Mouse (Mus musculus) kidney, postnatal 0 days (tissue): ENCODE data around the gene Amz1. TPM values are rescaled to one million over a fixed set of nuclear protein-coding genes. Genes with fewer than 3 reads are reported as not detected.

Experiments
- ATAC-seq: fragments of 200-750 bp; cut with Nextera tagmentation; replicated peaks from 2 replicates; pipeline ENCODE4 v1.8.0; 2017; ENCODE audit warnings: low read depth, moderate number of reproducible peaks, moderate TSS enrichment, moderate library complexity; ENCODE audit not compliant: low FRiP score
- DNase-seq: peaks from one replicate; pipeline ENCODE4 v3.0.0-alpha.2; 2016; ENCODE audit warnings: low spot score
- H3K27ac ChIP-seq: fragments of 300-500 bp; sonication (generic); 2 replicates; pipeline ENCODE4 v1.5.1; 2014; ENCODE audit warnings: mild to moderate bottlenecking
- H3K27me3 ChIP-seq: fragments of 300-500 bp; sonication (generic); 2 replicates; pipeline ENCODE4 v1.6.1; 2014; ENCODE audit warnings: low read length, mixed read lengths; ENCODE audit not compliant: insufficient read depth
- H3K36me3 ChIP-seq: fragments of 300-500 bp; sonication (generic); 2 replicates; pipeline ENCODE4 v1.6.1; 2014; ENCODE audit warnings: low read length, mixed read lengths; ENCODE audit not compliant: insufficient read depth
- H3K4me1 ChIP-seq: fragments of 300-500 bp; sonication (generic); replicated peaks from 2 replicates; pipeline ENCODE4 v1.6.1; 2014; ENCODE audit warnings: antibody characterized with exemption, low read length, mixed read lengths; ENCODE audit not compliant: insufficient read depth
- H3K4me2 ChIP-seq: fragments of 300-500 bp; sonication (generic); 2 replicates; pipeline ENCODE4 v1.6.1; 2014; ENCODE audit warnings: mild to moderate bottlenecking, low read length, moderate library complexity, mixed read lengths
- H3K4me3 ChIP-seq: fragments of 300-500 bp; sonication (generic); replicated peaks from 2 replicates; pipeline ENCODE4 v1.5.1; 2014; ENCODE audit warnings: low read depth, low read length
- H3K9ac ChIP-seq: fragments of 300-500 bp; sonication (generic); 2 replicates; pipeline ENCODE4 v1.6.1; 2014; ENCODE audit warnings: low read depth, low read length
- H3K9me3 ChIP-seq: fragments of 300-500 bp; sonication (generic); replicated peaks from 2 replicates; pipeline ENCODE4 v1.6.1; 2016; ENCODE audit warnings: low read length, inconsistent platforms, mixed read lengths
- CTCF ChIP-seq: IDR thresholded peaks from 2 replicates; pipeline ENCODE4 v1.5.1; 2016; ENCODE audit warnings: antibody characterized with exemption, low read depth, mild to moderate bottlenecking, moderate library complexity
- WGBS: fragments of 180-500 bp; shearing (Covaris S2); extraction: QIAGEN DNeasy Blood & Tissue Kit; methylation state at CpG from one replicate; pipeline ENCODE4 v1.1.7; 2014; 5-methylcytosine and 5-hydroxymethylcytosine counted together
- polyA plus RNA-seq: library from polyadenylated mRNA; unstranded; fragments of >200 nt; fragmentation: Nextera tagmentation; extraction: Ambion mirVana; gene quantifications from 2 replicates; pipeline ENCODE4 v1.2.1, GENCODE M21; 2015

Gene Amz1
- polyA plus RNA-seq, 1 experiment from 2014 or later, result 1.8 TPM

DNA sequence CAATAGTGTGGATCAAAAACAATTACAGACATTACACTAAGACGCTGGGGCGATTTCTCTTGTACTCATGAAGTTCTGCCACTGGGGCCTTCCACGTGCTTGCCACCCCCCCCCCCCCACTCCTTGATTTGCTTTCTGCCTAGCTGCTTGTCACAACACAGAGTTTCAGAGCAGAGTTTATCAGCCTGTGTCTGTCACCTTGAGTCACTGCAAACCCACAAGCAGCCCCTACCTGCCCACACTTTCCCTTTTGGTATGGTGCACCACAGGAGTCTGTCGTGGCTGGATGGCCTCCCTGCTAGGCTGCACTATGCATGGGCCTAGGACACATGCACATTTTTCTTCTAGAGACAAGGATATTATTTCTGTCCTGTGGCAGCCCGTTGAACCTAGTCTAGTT, 74.8 kb downstream of the Amz1 start:
- ATAC-seq, result no peak
- Histone ChIP-seq H3K27ac (no peak overlapping the region), H3K4me1 (peaks cover 7% of the 10 kb centered on the region; the same call in 1 of the 2 replicates)

DNA sequence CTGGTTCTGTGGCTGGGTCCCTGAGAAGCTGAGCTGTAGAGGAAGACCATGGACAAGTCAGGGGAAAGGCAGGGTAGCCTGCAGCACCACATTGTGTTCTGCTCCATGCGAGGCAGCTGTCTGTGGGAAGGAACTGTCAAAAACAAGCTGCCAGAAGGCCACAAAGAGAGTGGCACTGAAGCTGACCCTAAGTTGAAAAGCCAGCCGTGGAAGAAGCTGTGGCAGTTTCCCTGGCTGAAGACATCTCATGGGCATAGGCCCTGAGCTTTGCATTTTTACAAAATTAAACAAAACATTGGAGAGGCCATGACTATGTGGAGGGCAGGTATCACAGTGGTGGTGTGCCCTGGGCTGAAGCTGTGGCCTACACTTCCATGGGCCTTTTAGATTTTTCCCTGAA, 75.3 kb downstream of the Amz1 start:
- Histone ChIP-seq H3K27ac (no peak overlapping the region), H3K4me2 (no peak overlapping the region)

More for the DNA sequence above, 74.8 kb downstream of the Amz1 start:
- Histone ChIP-seq H3K36me3 (no peaks in the 10 kb centered on the region), H3K4me2 (no peak overlapping the region), H3K9ac (no peak overlapping the region), H3K9me3 (no peaks in the 10 kb centered on the region), H3K27me3 (no peaks in the 10 kb centered on the region), H3K4me3 (no peak overlapping the region)
- no peak for DNase-seq
- no peak for TF ChIP-seq CTCF
- WGBS, result 65% methylated on average over 5 of the region's 5 CpGs

DNA sequence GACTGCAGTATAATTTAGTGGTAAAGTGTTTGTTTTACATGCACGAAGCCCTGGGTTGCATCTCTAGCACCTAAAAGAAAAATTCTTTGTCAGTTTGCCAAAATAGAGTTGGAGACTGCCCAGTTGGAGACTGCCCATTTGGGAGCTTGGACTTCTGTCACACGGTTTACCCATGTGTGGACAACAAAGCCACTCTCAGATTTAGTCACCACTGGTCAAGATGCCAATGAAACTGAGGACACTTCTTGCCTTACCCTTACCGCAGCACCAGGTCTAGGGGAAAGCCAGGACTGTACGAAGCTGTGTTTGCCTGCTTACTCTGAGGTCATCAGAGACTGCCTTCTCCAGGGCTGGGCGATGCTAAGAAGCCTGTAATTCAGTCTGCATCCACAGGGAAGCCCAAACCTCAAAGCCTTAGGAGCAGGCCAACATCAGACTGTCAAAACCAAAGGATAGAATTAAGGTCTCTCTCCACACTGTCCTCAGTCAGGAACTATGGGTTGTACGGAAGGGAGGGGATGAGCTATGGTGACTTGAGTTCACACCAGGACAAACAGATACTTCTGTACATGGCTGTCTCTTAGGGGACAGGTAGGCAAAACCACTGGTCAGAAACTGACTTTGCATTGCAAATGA, 76.5 kb downstream of the Amz1 start:
- WGBS, result 75% methylated on average over 6 of the region's 6 CpGs
- TF ChIP-seq CTCF, result 0 out of 2 replicates have a peak, but pooled peaks have one; percentile 5
- DNase-seq (no peak), ATAC-seq (no peak)
- H3K4me3 ChIP-seq, result no peak overlapping the region
- no peaks in the 10 kb centered on the region for H3K27me3 ChIP-seq
- no peak overlapping the region for H3K27ac ChIP-seq
- no peaks in the 10 kb centered on the region for H3K9me3 ChIP-seq
- peaks cover 2% of the 10 kb centered on the region; the same call in 1 of the 2 replicates for H3K4me1 ChIP-seq
- no peak overlapping the region for H3K4me2 ChIP-seq
- H3K9ac ChIP-seq, result no peak overlapping the region
- no peaks in the 10 kb centered on the region for H3K36me3 ChIP-seq

More for the DNA sequence above, 75.3 kb downstream of the Amz1 start:
- H3K9me3 ChIP-seq, result no peaks in the 10 kb centered on the region
- no peak overlapping the region for H3K4me3 ChIP-seq
- ATAC-seq (no peak), DNase-seq (no peak)
- H3K27me3 ChIP-seq, result no peaks in the 10 kb centered on the region
- peaks cover 7% of the 10 kb centered on the region; the same call in 1 of the 2 replicates for H3K4me1 ChIP-seq
- TF ChIP-seq CTCF, result no peak
- H3K36me3 ChIP-seq, result no peaks in the 10 kb centered on the region
- no peak overlapping the region for H3K9ac ChIP-seq
- 57% methylated on average over 2 of the region's 2 CpGs for WGBS

DNA sequence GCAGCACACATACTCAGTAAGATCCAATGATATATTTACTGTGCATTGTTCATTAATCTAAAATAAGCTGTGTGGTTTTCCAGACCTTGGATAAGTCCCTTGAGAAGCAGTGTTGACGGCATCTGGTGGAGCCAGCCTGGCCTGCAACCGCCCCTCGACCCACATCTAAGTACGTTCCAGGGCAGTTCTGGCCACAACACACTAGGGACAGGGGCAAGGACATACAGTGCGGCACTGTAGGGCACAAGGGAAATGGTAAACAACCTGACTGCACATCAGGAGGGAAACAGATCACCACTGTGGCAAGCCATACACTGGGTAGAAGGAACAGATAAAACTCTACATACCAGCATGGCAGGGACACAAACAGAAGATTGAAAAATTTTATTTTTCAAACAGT, 77.9 kb downstream of the Amz1 start:
- DNase-seq, result no peak
- no peak for ATAC-seq
- no peak for TF ChIP-seq CTCF
- Histone ChIP-seq H3K4me3 (no peak overlapping the region), H3K27me3 (no peaks in the 10 kb centered on the region), H3K9ac (no peak overlapping the region), H3K27ac (no peak overlapping the region), H3K9me3 (no peaks in the 10 kb centered on the region), H3K36me3 (no peaks in the 10 kb centered on the region), H3K4me1 (no peaks in the 10 kb centered on the region; the same call in 1 of the 2 replicates), H3K4me2 (no peak overlapping the region)
- 79% methylated on average over 5 of the region's 5 CpGs for WGBS

DNA sequence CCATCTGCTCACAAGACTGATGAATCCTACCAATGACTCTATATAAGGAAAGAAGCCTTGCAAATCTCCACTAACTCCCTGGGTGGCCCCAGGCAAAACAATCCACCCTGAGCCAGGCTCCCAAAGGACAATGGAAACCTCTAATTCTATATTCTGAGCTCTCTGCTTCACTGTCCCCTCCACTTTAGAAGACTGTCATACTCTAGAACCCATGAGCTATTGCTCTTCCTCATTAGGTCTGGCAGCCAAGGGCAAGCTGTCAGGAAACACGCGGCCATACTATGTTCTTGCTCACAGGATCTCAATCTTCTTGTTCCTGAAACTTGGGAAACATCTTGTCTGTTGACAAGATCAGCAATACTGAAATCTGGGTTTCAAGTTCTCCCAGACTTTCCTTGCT, 82.3 kb downstream of the Amz1 start:
- H3K4me1 ChIP-seq, result peaks cover 13% of the 10 kb centered on the region; the same call in 1 of the 2 replicates
- H3K4me3 ChIP-seq, result no peak overlapping the region
- no peak overlapping the region for H3K27ac ChIP-seq
- DNase-seq (no peak), ATAC-seq (no peak)
- no peak overlapping the region for H3K9ac ChIP-seq
- H3K4me2 ChIP-seq, result no peak overlapping the region
- H3K27me3 ChIP-seq, result no peaks in the 10 kb centered on the region
- 80% methylated on average over 2 of the region's 2 CpGs for whole genome bisulfite sequencing
- TF ChIP-seq CTCF, result no peak
- H3K36me3 ChIP-seq, result no peaks in the 10 kb centered on the region
- no peaks in the 10 kb centered on the region for H3K9me3 ChIP-seq

DNA sequence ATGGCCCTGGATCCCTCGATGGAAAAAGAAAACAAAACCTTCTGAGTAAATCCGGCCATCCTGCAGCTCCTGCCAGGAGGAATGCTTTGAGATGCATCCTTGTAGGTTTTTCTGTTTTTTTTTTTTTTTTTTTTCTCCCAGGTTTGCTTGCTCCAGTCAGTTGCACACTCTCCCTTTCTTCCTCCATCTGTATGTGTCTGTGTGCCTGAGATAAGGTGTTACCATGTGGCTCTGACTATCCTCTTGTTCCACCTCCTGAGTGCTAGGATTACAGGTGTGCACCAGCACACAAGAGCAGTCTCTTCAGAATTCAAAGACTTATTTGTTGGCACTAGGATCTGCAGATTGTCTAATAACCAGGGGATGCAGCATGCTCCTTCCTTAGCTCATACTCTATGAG, 83.0 kb downstream of the Amz1 start:
- no peak overlapping the region for H3K4me3 ChIP-seq
- H3K9me3 ChIP-seq, result no peaks in the 10 kb centered on the region
- H3K9ac ChIP-seq, result no peak overlapping the region
- no peak for TF ChIP-seq CTCF
- H3K4me1 ChIP-seq, result peaks cover 19% of the 10 kb centered on the region
- no peak overlapping the region for H3K4me2 ChIP-seq
- no peaks in the 10 kb centered on the region for H3K27me3 ChIP-seq
- WGBS, result 42% methylated on average over 2 of the region's 2 CpGs
- ATAC-seq (no peak), DNase-seq (no peak)
- no peaks in the 10 kb centered on the region for H3K36me3 ChIP-seq
- H3K27ac ChIP-seq, result no peak overlapping the region

Other genes with a start within 250 kb of the Amz1 start
- 14.5 and 15.6 TPM in 2 replicates for gene Chst12, start 218.6 kb upstream of the Amz1 start, polyA plus RNA-seq
- not detected in 2 replicates for gene Grifin, start 159.1 kb upstream of the Amz1 start, polyA plus RNA-seq
- 28.8 and 33.4 TPM in 2 replicates for gene Lfng, start 116.8 kb upstream of the Amz1 start, polyA plus RNA-seq
- 21.7 and 25.3 TPM in 2 replicates for gene Ttyh3, start 75.1 kb upstream of the Amz1 start, polyA plus RNA-seq
- 18.7 and 19.7 TPM in 2 replicates for gene Iqce, start 21.7 kb upstream of the Amz1 start, polyA plus RNA-seq
- 16.7 and 18.3 TPM in 2 replicates for gene Brat1, start 19.1 kb upstream of the Amz1 start, polyA plus RNA-seq
- gene Gna12, start 106.3 kb downstream of the Amz1 start, polyA plus RNA-seq, result 28.1 and 48.8 TPM in 2 replicates